ENCODE assay signal across 12 mouse cellular contexts in the genomic region with DNA sequence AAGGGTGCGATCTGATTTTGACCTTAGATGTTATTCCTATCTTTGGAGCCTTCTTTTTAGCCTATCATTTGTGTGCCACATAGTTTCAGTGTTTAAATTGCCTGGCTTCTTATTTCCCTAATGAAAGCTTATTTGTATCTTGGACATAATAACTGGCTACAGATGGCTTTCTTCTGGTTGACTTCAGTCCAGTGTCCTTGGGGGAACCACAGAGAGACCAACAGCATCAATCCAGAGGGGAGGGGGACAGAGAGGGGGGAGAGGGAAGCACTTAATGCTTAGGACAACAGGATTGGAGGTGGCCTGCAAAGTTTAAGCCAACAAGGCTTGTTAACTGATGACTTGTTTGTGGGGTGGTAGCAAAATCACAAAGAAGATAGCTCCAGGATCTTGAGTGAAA.
DNase-seq lines count a peak whose midpoint lies in the region.
"Had no signal": no experiment of that assay in that cellular context is flagged by ENCODE, and none has a peak within 500 bp of the region (broad histone marks: within the 10 kb centered on the region; RNA-seq: fewer than 3 reads in every experiment).

No protein-coding gene starts in this region.

- DNase-seq in cerebellum, postnatal 14 days = peak; percentile 44 to 61
- DNase-seq in cerebellum, adult 11 months = no peak
- peak; percentile 64 for DNase-seq in left cerebral cortex, postnatal 4 days
- no peak for DNase-seq in left cerebral cortex, postnatal 14 days (ENCODE audit: low spot score in 2 of 2)
- DNase-seq: adrenal gland, adult 2 months; adrenal gland, postnatal 10 days; adrenal gland, postnatal 25 days; cerebellum, adult 11-12 months; cerebellum, adult 2 months; cerebellum, adult 9-10 months; cerebellum, postnatal 36 days; embryo, embryonic 11 days had no signal

- intact Hi-C loops in left cerebral cortex, postnatal 4 days (cut with DNase I) = no loop called here
- intact Hi-C loops in left cerebral cortex, postnatal 14 days (cut with DNase I) = no loop called here

Comparison
In these comparisons a context has a peak if more than half of its experiments do, and no peak if none do; other contexts are left out.
1. DNase-seq: peak in cerebellum, postnatal 14 days (2 of 2) and left cerebral cortex, postnatal 4 days (single experiment); none in cerebellum, adult 11 months (single experiment) and left cerebral cortex, postnatal 14 days (0 of 2).